Mouse (Mus musculus) hindbrain, postnatal 0 days (tissue): Measurements from ENCODE around the gene Rps3a1. TPM values are rescaled to one million over a fixed set of nuclear protein-coding genes. Genes with fewer than 3 reads are reported as not detected.

Source experiments
- ATAC-seq: fragments of 200-750 bp; cut with Nextera tagmentation; 2 replicates; pipeline ENCODE4 v1.8.0; 2017; ENCODE audit warnings: mild to moderate bottlenecking, moderate TSS enrichment, moderate library complexity
- DNase-seq: peaks from one replicate; pipeline ENCODE4 v3.0.0-alpha.2; 2015; ENCODE audit warnings: low spot score
- H3K27ac ChIP-seq: fragments of 300-500 bp; sonication (generic); 2 replicates; pipeline ENCODE4 v1.5.1; 2014; ENCODE audit warnings: mild to moderate bottlenecking
- H3K27me3 ChIP-seq: fragments of 300-500 bp; sonication (generic); 2 replicates; pipeline ENCODE4 v1.6.1; 2014; ENCODE audit warnings: low read length, mixed read lengths; ENCODE audit not compliant: insufficient read depth
- H3K36me3 ChIP-seq: fragments of 300-500 bp; sonication (generic); 2 replicates; pipeline ENCODE4 v1.6.1; 2014; ENCODE audit warnings: low read length, mixed read lengths; ENCODE audit not compliant: insufficient read depth
- H3K4me1 ChIP-seq: fragments of 300-500 bp; sonication (generic); 2 replicates; pipeline ENCODE4 v1.6.1; 2014; ENCODE audit warnings: antibody characterized with exemption, low read length, mixed read lengths; ENCODE audit not compliant: insufficient read depth
- H3K4me2 ChIP-seq: fragments of 300-500 bp; sonication (generic); 2 replicates; pipeline ENCODE4 v1.6.1; 2014; ENCODE audit warnings: low read depth, mild to moderate bottlenecking, low read length, moderate library complexity, mixed read lengths
- H3K4me3 ChIP-seq: fragments of 300-500 bp; sonication (generic); 2 replicates; pipeline ENCODE4 v1.5.1; 2014; ENCODE audit warnings: low read length
- H3K9ac ChIP-seq: fragments of 300-500 bp; sonication (generic); replicated peaks from 2 replicates; pipeline ENCODE4 v1.6.1; 2014; ENCODE audit warnings: mild to moderate bottlenecking, low read length, moderate library complexity, mixed read lengths
- H3K9me3 ChIP-seq: fragments of 300-500 bp; sonication (generic); 2 replicates; pipeline ENCODE4 v1.6.1; 2016; ENCODE audit warnings: low read length, mixed read lengths
- CTCF ChIP-seq: IDR thresholded peaks from 2 replicates; pipeline ENCODE4 v1.5.1; 2016; ENCODE audit warnings: antibody characterized with exemption, control low read depth, low read depth
- WGBS: fragments of 180-500 bp; shearing (Covaris S2); extraction: QIAGEN DNeasy Blood & Tissue Kit; methylation state at CpG from one replicate; pipeline ENCODE4 v1.1.7; 2014; 5-methylcytosine and 5-hydroxymethylcytosine counted together
- polyA plus RNA-seq: library from polyadenylated mRNA; unstranded; fragments of >200 nt; fragmentation: Nextera tagmentation; extraction: Ambion mirVana; gene quantifications from 2 replicates; pipeline ENCODE4 v1.2.1, GENCODE M21; 2015
- total RNA-seq: library from RNA; depleted of rRNA; stranded (reverse); fragments of >200 nt; gene quantifications from 2 replicates; pipeline ENCODE4 v1.2.3, GENCODE M21; 2014; rRNA removed

Rps3a1 gene
- total and polyA plus RNA-seq, 2 experiments from 2014 or later: 391 to 638 TPM

DNA sequence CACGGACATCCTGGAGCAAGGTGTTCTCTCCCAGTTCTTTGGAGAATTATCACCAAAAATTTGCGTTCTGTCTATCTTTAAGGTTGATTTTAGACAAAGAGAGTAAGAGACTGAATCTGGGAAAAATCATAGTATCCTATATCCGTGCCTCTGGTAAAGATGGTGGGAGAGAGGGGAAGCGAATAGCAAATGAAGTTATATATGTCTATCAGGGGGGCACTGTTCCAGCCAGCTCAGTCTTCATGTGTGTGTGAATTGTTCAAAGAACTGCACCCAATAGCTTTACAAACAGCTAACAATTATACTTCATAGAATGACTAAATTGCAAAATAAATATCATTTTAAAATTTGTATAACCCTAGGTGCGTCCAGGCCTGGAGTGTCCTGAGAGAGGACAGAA lies 48.6 kb downstream of the Rps3a1 start:
- H3K9me3 ChIP-seq: no peaks in the 10 kb centered on the region
- H3K4me2 ChIP-seq: no peak overlapping the region; the same call in 1 of the 2 replicates
- no peaks in the 10 kb centered on the region for H3K27me3 ChIP-seq
- WGBS: 65% methylated on average over 5 of the region's 5 CpGs
- no peak overlapping the region for H3K9ac ChIP-seq
- no peak for DNase-seq
- ATAC-seq: 0 out of 2 replicates have a peak, but pooled peaks have one; percentile 21
- no peak overlapping the region for H3K4me3 ChIP-seq
- H3K36me3 ChIP-seq: no peaks in the 10 kb centered on the region
- TF ChIP-seq CTCF: no peak
- peak overlapping the region; percentile 29 for H3K27ac ChIP-seq
- H3K4me1 ChIP-seq: 0 out of 2 replicates have a peak, but pooled peaks cover 2% of the 10 kb centered on the region

DNA sequence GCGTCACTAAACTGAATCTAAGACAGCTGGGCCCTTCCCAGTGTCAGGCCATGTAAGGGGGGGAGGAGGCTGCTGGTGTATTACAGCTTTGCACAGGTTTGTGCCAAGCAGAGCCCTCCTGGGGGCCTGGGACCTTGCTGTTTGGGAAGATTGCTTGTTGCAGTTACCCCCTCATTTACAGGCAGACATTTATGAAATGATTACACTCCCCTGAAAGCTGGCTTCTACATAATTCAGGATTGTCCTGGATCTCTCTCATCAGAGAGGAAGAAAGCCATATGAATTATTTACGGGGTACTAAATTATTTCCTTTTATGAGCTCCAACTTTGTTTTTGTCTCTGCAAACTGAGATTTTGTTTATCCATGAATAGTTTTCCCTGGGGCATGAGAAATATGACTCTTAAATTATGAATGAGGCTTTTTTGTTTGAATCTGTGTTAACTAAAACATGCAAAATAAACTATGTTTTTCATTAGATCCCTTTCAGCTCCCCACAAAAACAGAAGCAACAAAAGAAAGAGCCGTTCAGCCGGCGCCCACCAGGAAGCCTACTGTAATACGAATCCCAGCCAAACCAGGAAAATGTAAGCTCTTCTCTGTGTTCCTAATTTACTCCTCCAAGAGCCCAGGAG lies 49.2 kb downstream of the Rps3a1 start:
- H3K9me3 ChIP-seq: no peaks in the 10 kb centered on the region
- no peak overlapping the region for H3K9ac ChIP-seq
- no peak for TF ChIP-seq CTCF
- peak overlapping the region; percentile 36; the same call in 1 of the 2 replicates for H3K27ac ChIP-seq
- ATAC-seq (0 out of 2 replicates have a peak, but pooled peaks have one; percentile 51), DNase-seq (peak; percentile 62)
- H3K4me2 ChIP-seq: no peak overlapping the region; the same call in 1 of the 2 replicates
- H3K4me3 ChIP-seq: no peak overlapping the region
- 0 out of 2 replicates have a peak, but pooled peaks cover 2% of the 10 kb centered on the region for H3K4me1 ChIP-seq
- H3K27me3 ChIP-seq: no peaks in the 10 kb centered on the region
- WGBS: 17% methylated on average over 6 of the region's 6 CpGs
- no peaks in the 10 kb centered on the region for H3K36me3 ChIP-seq

Other genes starting within 250 kb of the Rps3a1 start
- 23.7 and 31.1 TPM in 2 replicates for gene Sh3d19, start 171.6 kb downstream of the Rps3a1 start, total RNA-seq
- 14.0 and 16.3 TPM in 2 replicates for gene Sh3d19, start 171.6 kb downstream of the Rps3a1 start, polyA plus RNA-seq
- gene Prss48, start 140.2 kb downstream of the Rps3a1 start, total RNA-seq: not detected in 2 replicates
- gene Prss48, start 140.2 kb downstream of the Rps3a1 start, polyA plus RNA-seq: not detected in 2 replicates
- 33.0 and 36.6 TPM in 2 replicates for gene Lrba, start 82.0 kb upstream of the Rps3a1 start, total RNA-seq
- gene Lrba, start 82.0 kb upstream of the Rps3a1 start, polyA plus RNA-seq: 5.3 and 5.5 TPM in 2 replicates